Mouse (Mus musculus) lung, adult 2 months (tissue): ENCODE results near the gene Hist1h4h.

ENCODE experiments used
- CTCF ChIP-seq: fragments of 200-500 bp; IDR thresholded peaks from 2 replicates; pipeline ENCODE4 v1.5.1; 2011; ENCODE audit warnings: mild to moderate bottlenecking, low read length, control low read depth; ENCODE audit not compliant: insufficient read depth
- POLR2A ChIP-seq: fragments of 200-500 bp; IDR thresholded peaks from 2 replicates; pipeline ENCODE4 v1.6.1; 2011; ENCODE audit warnings: low read depth, mild to moderate bottlenecking, control low read depth, low read length, borderline replicate concordance; ENCODE audit errors: extremely low read depth

GRCm38 (mm10) chr13:23529005-23529404 lies 1.8 kb upstream of the Hist1h4h start:
- TF ChIP-seq CTCF (no peak), POLR2A (no peak)
